Mouse (Mus musculus): ENCODE measurements at regions not wholly inside any gene's neighbourhood (a gene's known extent, or its start where the extent isn't known, plus 50 kb on each side); places are given as distances from the start of the nearest gene placed in this dataset.

DNA sequence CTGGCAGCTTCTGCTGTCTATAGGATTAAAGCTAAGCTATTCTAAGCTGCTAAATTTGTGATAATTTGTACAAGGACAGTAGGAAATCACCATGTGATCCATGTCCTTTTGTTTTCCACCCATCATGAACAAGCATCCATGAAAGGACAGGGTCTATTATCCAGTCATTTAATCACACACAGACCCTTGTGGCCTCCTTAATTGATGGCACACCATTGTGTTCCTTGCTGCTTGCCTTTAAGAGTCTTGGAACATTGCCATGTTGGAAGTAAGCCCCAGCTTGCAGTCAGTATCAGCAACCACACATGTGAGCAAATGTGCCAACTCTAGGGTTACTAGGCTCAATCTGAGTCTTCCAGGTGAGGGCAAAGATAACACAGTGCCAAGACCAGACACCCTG, 608.7 kb downstream of the Hs3st4 start:
- Histone ChIP-seq H3K36me3 (ENCODE audit: control insufficient read depth in 1 of 2, insufficient read depth in 2 of 2, low read length in 2 of 2) (no peaks in the 10 kb centered on the region), H3K27ac (ENCODE audit: control insufficient read depth, low read depth, low read length) (no peak overlapping the region), H3K27me3 (ENCODE audit: control insufficient read depth in 1 of 2, insufficient read depth in 2 of 2, low read length in 2 of 2) (no peaks in the 10 kb centered on the region; a peak in 1 of 4 replicates), H3K79me2 (ENCODE audit: control insufficient read depth, insufficient read depth, low read length, poor library complexity) (no peaks in the 10 kb centered on the region), H3K9me3 (replicated peaks; ENCODE audit: insufficient read depth, low read length) (no peaks in the 10 kb centered on the region), H3K9ac (ENCODE audit: control insufficient read depth, low read depth, low read length, poor library complexity, severe bottlenecking) (no peak overlapping the region), H3K4me3 (ENCODE audit: control insufficient read depth in 1 of 2, insufficient read depth in 1 of 2, low read depth in 2 of 2, low read length in 2 of 2) (no peak overlapping the region), H3K4me1 (ENCODE audit: control insufficient read depth in 1 of 2, insufficient read depth in 2 of 2, low read length in 2 of 2) (no peaks in the 10 kb centered on the region)
- DNase-seq (ENCODE audit: low read depth, low spot score): no peak
- TF ChIP-seq NRF1 (IDR thresholded peaks at IDR 0.05; ENCODE audit: insufficient read depth, low read depth, low read length, poor library complexity, severe bottlenecking): no peak

DNA sequence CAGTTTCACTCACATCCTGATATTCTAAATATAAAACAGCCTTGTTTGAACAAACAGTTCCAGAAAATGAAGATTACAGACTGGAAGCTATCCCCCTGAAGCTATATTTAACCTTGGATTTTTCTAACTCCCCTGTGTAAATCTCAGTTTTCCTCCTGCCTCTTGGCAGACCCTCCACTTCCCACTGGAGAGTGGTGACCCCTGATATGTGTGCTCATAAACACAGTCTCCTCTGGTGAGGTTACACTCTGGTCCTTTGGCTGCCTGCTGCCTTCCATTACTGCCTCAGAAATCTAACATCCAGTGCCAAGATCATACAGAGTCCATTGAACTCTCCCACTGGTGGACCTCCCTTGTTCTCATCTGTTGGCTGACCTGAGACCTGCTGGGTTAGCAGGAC, 610.8 kb downstream of the Hs3st4 start:
- H3K9me3 ChIP-seq (replicated peaks; ENCODE audit: insufficient read depth, low read length): no peaks in the 10 kb centered on the region
- no peaks in the 10 kb centered on the region for H3K79me2 ChIP-seq (ENCODE audit: control insufficient read depth, insufficient read depth, low read length, poor library complexity)
- H3K4me3 ChIP-seq (ENCODE audit: control insufficient read depth in 1 of 2, insufficient read depth in 1 of 2, low read depth in 2 of 2, low read length in 2 of 2): no peak overlapping the region
- no peaks in the 10 kb centered on the region for H3K4me1 ChIP-seq (ENCODE audit: control insufficient read depth in 1 of 2, insufficient read depth in 2 of 2, low read length in 2 of 2)
- no peak overlapping the region for H3K27ac ChIP-seq (ENCODE audit: control insufficient read depth, low read depth, low read length)
- no peak for DNase-seq (ENCODE audit: low read depth, low spot score)
- TF ChIP-seq GABPA (IDR thresholded peaks at IDR 0.05; ENCODE audit: low read depth, low read length) (no peak), TCF12 (IDR thresholded peaks at IDR 0.05; ENCODE audit: low read depth, low read length) (no peak), POLR2AphosphoS5 (IDR thresholded peaks at IDR 0.05; ENCODE audit: borderline replicate concordance, low read depth, low read length) (no peak), E2F4 (IDR thresholded peaks at IDR 0.05; ENCODE audit: borderline replicate concordance, low read depth, low read length) (no peak), ZNF384 (IDR thresholded peaks at IDR 0.05; ENCODE audit: low read depth, low read length) (no peak), SMC3 (IDR thresholded peaks at IDR 0.05; ENCODE audit: low read depth, low read length) (no peak), ZC3H11A (IDR thresholded peaks at IDR 0.05; ENCODE audit: low read depth, low read length) (no peak), USF1 (IDR thresholded peaks at IDR 0.05; ENCODE audit: low read depth, low read length) (no peak), CHD2 (IDR thresholded peaks at IDR 0.05; ENCODE audit: low read length) (no peak), TAL1 (IDR thresholded peaks at IDR 0.05; ENCODE audit: low read length) (no peak), ZKSCAN1 (IDR thresholded peaks at IDR 0.05; ENCODE audit: low read depth, low read length) (no peak), NRF1 (IDR thresholded peaks at IDR 0.05; ENCODE audit: insufficient read depth, low read depth, low read length, poor library complexity, severe bottlenecking) (no peak), CHD1 (IDR thresholded peaks at IDR 0.05; ENCODE audit: low read depth, low read length) (no peak)
- no peak overlapping the region for H3K9ac ChIP-seq (ENCODE audit: control insufficient read depth, low read depth, low read length, poor library complexity, severe bottlenecking)
- no peaks in the 10 kb centered on the region for H3K36me3 ChIP-seq (ENCODE audit: control insufficient read depth in 1 of 2, insufficient read depth in 2 of 2, low read length in 2 of 2)
- H3K27me3 ChIP-seq (ENCODE audit: control insufficient read depth in 1 of 2, insufficient read depth in 2 of 2, low read length in 2 of 2): no peaks in the 10 kb centered on the region; a peak in 1 of 4 replicates

DNA sequence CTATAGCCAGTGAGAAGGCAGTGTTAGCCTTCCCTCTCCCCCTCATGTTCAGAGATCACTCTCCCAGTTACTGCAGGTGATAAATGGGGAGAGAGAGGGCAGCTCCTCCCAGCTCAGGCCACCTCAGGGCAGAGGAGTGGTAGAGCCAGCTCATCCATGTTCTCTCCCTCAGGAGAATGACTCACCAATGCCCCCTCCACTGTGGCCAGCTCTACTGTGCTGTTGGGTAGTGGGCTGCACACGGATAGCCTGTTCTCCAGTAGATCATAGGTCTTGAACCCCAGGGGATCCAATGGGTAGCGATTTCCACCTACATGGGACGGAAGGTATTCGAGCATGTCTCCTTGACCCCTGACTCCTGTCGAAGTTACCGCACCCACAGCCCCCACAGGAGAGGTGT, 618.1 kb downstream of the Hs3st4 start:
- Histone ChIP-seq H3K27ac (ENCODE audit: control insufficient read depth, low read depth, low read length) (no peak overlapping the region), H3K27me3 (ENCODE audit: control insufficient read depth in 1 of 2, insufficient read depth in 2 of 2, low read length in 2 of 2) (no peaks in the 10 kb centered on the region), H3K36me3 (ENCODE audit: control insufficient read depth in 1 of 2, insufficient read depth in 2 of 2, low read length in 2 of 2) (no peaks in the 10 kb centered on the region), H3K9me3 (replicated peaks; ENCODE audit: insufficient read depth, low read length) (no peaks in the 10 kb centered on the region), H3K9ac (ENCODE audit: control insufficient read depth, low read depth, low read length, poor library complexity, severe bottlenecking) (no peak overlapping the region), H3K79me2 (ENCODE audit: control insufficient read depth, insufficient read depth, low read length, poor library complexity) (no peaks in the 10 kb centered on the region), H3K4me3 (ENCODE audit: control insufficient read depth in 1 of 2, insufficient read depth in 1 of 2, low read depth in 2 of 2, low read length in 2 of 2) (no peak overlapping the region), H3K4me1 (ENCODE audit: control insufficient read depth in 1 of 2, insufficient read depth in 2 of 2, low read length in 2 of 2) (no peaks in the 10 kb centered on the region)
- TF ChIP-seq CHD1 (IDR thresholded peaks at IDR 0.05; ENCODE audit: low read depth, low read length) (no peak), NRF1 (IDR thresholded peaks at IDR 0.05; ENCODE audit: insufficient read depth, low read depth, low read length, poor library complexity, severe bottlenecking) (no peak), ZKSCAN1 (IDR thresholded peaks at IDR 0.05; ENCODE audit: low read depth, low read length) (no peak), KAT2A (conservative IDR thresholded peaks at IDR 0.05; ENCODE audit: low read depth, low read length) (no peak)
- no peak for DNase-seq (ENCODE audit: low read depth, low spot score)

Data from MEL (cell line).